Mouse (Mus musculus): ENCODE measurements around the gene Pclaf.
A peak's percentile ranks its signal among the peaks of the same experiment; 100 is the strongest.

Pclaf gene

DNA sequence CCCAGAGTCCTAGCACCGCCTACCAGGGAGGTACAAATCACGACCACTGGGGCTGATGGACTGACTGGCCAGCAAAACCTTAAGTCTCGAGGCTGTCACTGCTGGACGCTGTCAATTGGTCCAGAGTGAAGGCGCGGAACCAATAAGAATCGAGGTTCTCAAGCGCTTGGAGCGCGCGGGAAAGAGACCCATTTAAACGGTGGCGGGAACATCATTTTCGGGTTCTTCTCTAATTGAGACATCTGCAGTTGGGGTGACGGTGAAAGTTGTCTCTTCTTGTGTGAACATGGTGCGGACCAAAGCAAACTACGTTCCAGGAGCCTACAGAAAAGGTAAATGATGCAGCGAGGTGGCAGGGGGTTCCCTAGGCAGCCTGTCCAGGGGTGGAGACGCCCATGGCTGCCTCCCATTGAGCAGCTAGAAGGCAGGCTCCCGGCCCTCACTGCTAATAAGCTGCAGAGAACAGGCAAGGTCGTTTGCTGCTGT lies at the start of gene Pclaf:
Pclaf (plus strand) TSS at position 95 of the 486 bp plus-strand sequence.
- DNase-seq (ENCODE audit: low read depth, low spot score) = no peak

DNA sequence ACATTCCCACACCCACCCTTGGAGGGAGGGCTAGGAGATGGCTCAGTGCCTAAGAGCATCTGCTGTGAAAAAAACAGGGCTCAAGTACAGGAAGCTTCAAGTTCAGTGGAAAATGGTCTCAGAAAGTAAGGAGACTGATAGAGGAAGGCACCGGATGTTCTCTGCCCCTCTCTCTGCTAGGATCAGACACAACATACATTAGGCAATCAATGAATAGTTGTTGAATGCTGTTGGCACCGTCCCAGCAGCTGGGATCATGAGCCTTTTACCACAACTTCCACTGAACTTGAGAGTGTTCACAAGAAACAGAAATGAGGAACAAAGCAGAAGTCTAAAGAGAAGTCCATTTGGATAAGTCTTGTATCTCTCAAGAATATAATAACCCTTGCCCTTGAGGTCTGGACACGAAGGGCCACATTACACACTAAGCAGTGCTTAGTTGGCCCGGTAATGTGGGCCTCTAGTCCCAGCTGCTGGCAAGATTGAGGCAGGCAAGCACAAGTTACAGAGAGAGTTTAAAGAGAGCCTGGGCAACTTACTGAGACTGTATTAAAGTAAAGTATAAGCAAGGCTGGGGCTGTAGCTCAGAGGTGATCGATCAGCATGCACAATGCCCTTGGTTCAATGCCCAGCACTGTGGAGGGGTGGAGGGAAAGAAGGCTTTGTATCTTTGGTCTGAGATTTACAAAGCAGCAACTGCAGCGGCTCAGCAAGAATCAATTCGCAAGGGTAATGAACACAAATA lies 45.4 kb upstream of the Pclaf start:
- DNase-seq (ENCODE audit: low read depth, low spot score) = no peak

DNA sequence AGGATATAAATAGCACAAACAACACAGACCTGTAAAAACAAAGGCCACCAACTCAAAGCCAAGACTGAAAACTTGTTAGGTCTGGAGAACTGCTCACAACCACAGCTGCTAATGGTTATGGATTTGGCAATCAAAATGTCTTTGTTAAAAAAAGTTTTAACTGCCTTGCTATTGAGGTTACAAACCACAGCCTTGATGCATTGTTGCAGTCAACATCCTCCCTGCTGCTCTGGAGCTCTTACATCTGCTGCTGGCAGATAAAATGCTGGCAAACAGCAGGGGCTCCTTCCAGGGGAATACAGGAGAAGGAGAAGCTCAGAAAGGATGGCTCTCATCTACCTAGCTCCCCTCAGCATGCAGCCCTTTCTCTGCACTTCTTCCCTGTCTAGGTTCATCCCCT lies 41.9 kb upstream of the Pclaf start:
- no peak for DNase-seq (ENCODE audit: low read depth, low spot score)

DNA sequence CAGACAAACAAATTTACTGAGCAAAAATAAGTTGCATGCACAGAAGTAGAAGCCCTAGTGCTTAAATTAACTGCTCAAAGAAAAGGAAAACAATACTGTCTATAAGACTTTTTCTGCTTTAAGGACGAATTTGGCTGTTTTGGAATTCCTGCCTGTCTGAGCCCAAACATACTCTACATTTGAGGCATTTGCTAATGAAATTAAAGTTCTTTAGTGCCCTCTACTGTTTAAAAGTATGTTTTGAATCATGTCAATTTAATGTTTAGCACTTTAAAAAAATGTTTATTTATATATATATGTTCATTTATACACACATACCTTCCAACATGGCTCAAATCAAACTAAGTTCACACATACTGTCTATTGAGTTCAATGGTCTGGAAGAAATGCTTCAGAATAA lies 39.8 kb upstream of the Pclaf start:
- DNase-seq (ENCODE audit: low read depth, low spot score) = no peak

DNA sequence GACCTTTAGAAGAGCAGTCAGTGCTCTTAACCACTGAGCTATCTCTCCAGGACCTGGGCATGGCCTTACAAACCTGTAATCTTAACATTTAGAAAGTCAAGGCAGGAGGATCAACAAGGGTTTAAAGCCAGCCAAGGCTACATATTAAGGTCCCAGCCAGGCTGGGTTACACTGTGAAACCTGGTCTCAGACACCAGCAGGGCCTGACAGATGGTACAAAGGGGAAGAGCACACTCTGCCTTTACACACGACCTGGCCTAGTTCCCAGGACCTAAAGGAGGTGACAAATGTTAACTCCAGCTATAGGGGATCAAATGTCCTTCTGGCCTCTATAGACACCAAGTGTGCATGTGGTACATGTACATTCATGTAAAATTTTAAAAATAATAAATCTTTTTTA lies 30.4 kb upstream of the Pclaf start:
- DNase-seq (ENCODE audit: low read depth, low spot score) = no peak

DNA sequence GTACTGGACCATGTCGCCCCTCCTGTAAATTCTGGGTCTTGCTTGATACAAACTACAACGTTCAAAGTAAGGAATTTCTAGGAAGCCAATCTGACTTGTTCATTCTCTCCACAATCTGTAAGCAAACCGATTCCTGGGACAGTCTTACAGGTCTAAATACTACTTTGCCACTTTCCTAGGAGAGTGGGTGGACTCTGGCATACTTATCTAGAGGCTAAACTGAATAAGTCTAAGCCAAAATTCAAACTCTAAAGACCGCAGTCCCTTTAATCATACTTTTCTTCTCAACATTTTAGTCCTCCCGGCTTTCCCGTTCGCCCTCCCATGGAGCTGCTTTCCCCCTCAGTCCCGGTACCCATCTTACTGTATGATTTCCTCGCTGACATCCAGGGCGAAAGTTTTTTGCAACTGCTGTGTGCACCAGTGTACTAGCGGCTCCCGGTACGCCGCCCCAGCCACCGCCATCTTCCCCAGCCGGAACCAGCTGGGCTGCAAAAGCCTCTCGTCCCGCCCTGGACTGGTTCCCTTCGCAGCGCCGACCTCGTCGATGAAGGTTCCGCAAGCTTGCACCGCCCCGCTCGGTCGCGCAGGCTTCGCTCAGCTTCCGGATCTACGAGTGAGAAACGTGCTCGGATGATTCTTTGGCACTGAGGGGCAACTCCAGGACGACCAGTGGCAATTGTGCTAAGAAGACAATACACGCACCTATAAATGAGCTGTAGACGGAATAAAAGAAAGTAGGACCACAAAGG lies 5.3 kb upstream of the Pclaf start:
- peak; percentile 76 for DNase-seq (ENCODE audit: low read depth, low spot score)

DNA sequence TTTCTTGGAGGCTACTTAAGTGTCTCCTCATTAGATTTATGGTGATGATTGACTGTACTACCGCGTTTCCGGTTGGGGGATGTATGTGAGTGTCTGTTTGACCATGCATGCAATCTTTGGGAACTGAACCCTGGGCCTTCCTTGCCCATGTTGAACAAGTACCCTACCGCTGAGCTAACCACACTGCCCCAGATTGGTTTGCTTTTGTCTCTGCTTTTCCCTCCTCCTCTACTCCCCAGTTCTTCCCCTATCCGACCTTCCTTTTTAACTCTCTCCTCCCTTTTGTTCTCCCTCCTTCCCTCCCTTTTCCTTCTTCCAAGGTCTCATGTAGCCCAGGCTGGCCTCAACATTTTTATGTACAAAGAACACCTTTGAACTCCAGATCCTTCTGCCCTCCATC lies 1.1 kb downstream of the Pclaf start:
- no peak for DNase-seq (ENCODE audit: low read depth, low spot score)

DNA sequence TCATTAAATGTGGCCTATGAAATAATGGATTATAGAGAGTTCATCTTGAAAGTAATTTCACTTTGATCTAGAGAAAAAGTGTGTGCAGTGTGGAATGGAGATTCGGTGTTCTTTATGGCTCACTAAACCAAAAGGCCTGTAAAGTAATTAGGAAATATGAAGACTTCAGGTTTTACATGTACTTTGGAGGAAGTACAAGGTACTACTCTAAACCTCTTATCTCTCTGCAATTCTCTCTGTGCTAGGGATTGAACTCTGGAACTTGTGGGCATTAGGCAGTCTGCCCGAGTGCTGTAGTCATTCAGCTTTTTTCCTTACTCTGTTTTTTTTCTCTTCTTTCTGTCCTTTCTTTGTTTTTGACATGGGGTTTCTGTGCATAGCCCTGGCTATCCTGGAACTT lies 6.9 kb downstream of the Pclaf start:
- DNase-seq (ENCODE audit: low read depth, low spot score) = no peak

DNA sequence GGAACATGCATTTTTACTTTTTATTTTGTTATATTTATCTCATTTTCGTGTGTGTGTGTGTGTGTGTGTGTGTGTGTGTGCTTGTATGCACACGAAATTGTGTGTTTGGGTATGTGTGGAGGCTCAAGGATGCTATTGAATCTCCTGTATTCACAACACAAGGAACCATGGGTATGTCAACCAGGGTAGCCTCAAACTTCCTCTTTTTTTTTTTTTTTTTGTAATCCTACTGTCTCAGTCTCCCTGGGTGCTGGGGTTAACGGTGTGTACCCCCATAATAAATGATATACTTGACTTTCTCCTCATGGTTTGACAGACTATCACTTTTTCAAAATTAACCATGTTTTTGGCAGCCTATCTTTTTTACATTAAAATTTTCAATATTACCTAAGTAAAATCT lies 12.8 kb downstream of the Pclaf start:
- no peak for DNase-seq (ENCODE audit: low read depth, low spot score)

DNA sequence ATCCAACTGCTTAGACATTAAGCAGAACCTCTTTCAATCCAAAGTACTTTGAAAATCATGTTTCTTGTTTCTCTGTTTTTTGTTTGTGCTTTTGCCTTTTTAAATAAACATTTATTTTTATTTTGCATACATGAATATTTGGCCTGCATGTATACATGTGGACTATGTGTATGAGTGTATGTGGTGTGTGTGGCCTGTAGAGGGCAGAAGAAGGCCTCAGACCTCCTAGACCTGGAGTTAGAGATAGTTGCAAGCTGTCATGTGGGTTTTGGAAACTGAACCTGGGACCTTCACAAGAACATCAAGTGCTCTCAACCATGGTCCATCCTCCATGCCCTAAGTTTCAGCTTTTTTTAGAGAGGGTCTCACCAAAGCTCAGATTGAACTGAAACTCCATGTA lies 13.4 kb downstream of the Pclaf start:
- no peak for DNase-seq (ENCODE audit: low read depth, low spot score)

DNA sequence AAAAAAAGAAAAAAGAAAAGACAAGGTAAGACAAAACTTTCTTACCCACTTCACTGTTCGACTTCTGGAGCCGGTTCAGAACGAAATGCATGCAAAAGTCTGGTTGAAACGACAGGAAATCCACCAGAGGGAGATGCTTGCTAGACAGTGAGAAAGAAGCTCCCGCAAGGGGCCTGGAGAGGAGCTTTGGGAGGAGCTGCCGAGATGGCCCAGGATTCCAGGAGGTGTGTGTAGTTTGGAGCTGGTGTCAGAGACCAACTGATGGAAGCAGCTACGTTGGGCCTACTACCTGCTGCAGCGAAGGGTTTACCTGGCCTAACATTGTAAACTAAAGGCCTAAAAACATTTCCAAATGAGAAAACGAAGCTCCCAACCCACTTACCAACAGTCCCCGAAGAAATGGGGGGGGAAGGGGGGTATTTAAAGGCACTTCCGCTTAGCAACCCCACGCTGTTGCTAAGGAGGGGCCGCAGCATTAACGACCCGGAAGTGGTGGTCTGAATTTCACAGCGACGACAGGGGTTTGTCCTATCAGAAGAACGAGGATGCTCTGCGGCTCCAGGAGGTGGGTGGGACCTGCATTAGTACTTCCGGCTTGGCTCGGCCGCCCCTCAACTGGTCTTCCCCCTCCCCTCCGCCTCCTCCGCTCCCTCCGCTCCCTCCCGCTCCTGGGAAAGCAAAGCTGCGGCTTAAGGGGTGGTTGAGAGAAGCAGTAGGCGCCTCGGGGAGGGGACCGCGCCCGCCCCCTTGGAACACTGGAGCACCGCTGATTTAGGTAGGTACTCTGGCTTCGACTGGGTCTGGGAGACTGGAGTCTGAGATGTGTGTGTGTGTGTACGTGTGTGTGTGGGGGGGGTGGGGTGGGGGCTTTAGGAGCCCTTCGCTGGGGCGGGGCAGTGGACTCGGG lies 18.6 kb downstream of the Pclaf start, which contains the start of the genes Trip4 and Csnk1g1:
Trip4 (minus strand) TSS at position 401 of the 907 bp plus-strand sequence.
Csnk1g1 (plus strand) TSS at position 531 of the 907 bp plus-strand sequence.
- peak; percentile 94 for DNase-seq (ENCODE audit: low read depth, low spot score)

DNA sequence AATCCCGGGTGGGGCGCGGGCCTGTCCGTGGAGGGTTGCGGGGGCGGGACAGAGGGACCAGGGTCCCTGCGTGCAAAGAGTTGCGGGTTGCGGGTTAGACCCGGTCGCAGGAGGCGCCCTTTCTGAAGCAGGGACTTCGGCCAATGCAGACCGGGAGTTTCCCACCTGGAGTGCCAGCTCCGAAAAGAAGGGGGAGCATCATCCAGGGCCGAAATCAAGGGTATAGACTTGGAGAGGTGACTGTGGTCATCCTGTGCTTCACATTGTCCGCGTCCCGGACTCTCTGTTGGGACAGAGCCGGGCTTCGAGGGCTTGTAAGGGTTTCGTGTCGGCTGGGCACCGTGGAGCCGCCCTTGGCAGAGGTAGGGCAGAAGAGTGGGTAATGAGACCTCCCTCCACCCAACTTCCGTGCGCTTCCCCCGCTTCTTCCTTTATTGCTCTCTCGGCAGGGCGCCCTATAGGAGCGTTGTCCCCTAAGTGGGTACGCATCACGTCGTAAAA lies 19.3 kb downstream of the Pclaf start:
- DNase-seq (ENCODE audit: low read depth, low spot score) = no peak

DNA sequence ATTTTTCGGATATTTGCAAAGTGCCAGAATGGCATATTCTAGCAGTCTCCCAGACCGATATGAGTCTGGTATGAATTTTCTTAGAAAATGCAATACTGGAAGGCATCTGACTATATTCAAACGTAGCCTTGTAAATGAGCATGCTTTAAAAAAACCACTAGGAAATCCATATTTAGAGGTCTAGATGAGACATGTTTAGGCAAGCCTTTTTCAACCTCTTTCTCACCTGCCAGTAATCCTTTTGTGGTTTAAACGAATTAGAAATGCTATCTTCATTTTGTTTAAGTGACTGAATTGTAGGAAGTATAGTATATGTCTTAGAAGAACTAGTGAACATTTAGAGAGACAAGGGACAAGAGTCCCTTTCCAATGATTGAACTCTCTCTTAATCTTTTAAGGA lies 19.8 kb downstream of the Pclaf start:
- DNase-seq (ENCODE audit: low read depth, low spot score) = no peak

DNA sequence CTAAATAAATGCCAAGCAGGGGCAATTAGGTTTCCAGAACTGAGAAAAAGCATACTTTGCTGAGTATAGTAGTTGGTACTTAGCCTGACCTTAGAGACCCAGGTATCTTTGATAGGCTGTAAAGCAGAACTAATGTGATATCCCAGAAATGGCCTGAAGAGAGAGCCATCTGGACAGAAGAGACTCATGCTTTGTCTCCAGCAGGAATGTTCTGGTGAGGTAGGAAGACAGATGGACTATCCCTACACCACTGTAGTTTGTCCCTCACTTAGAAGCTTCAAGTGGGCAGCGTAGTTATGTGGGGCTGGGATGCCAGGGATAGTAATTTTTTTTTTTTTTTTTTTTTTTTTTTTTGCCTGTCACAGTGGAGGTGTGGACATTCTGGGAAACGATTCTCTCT lies 23.9 kb downstream of the Pclaf start:
- no peak for DNase-seq (ENCODE audit: low read depth, low spot score)

DNA sequence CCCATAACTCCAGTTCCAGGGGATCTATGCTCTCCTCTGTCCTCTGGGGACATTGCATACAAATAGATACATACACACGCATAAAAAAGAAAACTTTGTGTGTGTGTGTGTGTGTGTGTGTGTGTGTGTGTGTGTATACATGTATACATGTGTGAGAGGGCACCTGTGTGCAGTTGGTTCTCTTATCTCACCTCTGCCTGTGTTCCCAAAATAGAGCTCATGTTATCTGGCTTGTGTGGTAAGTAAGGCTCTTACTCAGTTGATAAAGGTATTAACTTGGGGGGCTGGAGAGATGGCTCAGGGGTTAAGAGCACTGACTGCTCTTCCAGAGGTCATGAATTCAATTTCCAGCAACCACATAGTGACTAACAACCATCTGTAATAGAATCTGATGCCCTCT lies 27.0 kb downstream of the Pclaf start:
- no peak for DNase-seq (ENCODE audit: low read depth, low spot score)

DNA sequence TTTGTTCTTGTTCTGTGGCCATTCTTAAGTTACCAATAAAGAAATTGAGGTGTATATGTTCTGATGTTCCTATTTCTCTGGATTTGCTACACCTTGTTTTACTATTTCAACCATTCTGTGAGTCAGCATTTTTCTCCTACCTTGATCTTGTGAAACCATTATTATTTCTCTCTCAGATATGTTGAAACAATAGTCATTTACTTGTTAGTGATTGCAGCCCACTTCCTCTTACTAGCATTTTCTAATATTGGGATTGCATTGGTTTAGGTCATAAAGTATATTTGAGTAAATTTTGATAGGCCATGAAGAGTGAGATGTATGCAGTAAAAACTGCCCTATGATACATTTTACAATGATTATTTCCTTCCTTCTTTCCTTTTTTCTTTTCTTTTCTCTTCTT lies 38.4 kb downstream of the Pclaf start:
- no peak for DNase-seq (ENCODE audit: low read depth, low spot score)

DNA sequence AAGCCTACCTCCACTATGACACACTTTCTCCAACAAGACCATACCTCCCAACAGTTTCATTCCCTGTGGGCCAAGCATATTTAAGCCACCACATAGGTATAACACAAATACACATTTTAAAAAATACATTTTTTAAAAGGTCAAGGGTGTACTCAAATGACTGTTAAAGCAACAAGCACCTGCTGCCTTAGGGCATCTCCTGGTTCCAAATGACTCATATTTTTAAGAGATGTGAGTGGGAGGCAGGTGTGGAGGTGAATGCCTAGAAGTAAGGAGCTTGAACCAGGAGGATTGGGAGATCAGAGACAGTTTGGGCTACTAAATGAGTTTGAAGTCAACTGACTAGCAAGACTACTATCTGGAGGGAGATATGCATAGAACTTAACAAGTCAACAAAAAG lies 39.8 kb downstream of the Pclaf start:
- DNase-seq (ENCODE audit: low read depth, low spot score) = no peak

DNA sequence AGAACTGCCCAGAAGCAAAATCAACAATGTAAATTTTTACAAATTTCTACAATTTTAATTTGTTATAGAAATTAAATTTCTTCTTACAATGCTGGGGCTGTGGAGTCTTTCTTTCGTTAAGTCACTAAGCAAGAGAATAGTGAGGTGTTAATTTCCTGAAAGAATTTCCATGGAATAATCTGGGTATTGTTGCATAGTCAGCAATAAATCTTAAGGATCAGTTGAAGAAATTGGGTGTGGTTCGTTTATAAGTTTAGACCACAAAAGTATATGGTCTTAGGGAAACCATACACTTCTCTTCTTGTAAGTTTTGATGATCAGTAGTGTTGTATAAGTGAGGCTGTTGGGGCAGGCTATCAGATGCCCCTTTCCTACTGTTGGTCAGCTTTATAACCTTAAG lies 47.5 kb downstream of the Pclaf start:
- no peak for DNase-seq (ENCODE audit: low read depth, low spot score)

DNA sequence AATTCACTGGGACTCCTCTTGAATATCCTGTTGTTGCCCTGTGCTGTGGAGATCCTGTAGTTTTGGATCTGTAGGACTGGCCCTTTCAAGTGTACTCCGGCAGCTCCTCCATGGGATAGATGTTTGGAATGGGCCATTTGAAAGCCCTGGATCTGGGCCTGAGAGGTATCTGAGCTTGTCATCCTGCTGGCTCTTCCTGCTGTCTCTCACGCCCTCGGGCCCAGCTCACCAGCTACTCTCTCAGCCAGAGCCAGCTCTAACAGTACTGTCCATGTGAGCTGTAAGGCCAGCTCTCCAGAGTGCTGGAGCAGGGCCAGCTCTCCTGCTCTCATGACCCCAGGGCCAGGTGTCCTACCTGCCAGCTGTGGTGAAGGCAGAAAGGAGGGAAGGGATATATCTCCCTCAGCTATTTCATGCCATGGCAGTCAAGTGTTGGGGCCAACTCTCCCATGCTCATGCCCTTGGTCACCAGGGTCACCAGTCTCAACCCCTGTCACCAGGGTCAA lies 61.1 kb downstream of the Pclaf start:
- no peak for DNase-seq (ENCODE audit: low read depth, low spot score)

Measured in retina, adult 2 months (tissue).